28 mouse cellular contexts compared by ENCODE assay signal in the genomic region with DNA sequence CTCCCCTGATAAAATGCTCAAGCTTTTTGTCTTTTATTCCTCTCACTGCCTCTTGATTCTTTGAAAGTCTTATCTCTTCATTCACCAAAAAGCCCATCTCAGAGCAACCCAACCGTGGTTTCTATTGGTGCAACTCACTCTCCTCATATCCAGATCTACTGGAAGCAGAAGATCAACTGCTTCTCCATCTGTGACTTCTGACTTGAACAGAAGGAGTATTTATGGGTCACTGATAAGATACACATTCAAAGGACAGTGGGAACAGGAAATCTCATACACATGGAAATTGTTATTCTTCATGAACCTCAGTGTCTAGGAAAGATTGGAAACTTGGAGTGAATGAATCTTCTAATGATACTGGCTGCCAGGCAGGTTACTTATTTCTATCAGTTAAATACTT.
"Had no signal": no experiment of that assay in that cellular context is flagged by ENCODE, and none has a peak within 500 bp of the region (broad histone marks: within the 10 kb centered on the region; RNA-seq: fewer than 3 reads in every experiment).

No protein-coding gene starts in this region.

- ATAC-seq: hindbrain, postnatal 0 days; intestine, embryonic 16.5 days; liver, postnatal 0 days had no signal

- H3K27ac ChIP-seq: heart, adult 2 months; heart, embryonic 13.5 days; heart, embryonic 15.5 days; hindbrain, embryonic 13.5 days; hindbrain, embryonic 15.5 days; hindbrain, postnatal 0 days; kidney, embryonic 15.5 days; kidney, postnatal 0 days; left cerebral cortex, adult 2 months; limb, embryonic 10.5 days; limb, embryonic 12.5 days; liver, embryonic 13.5 days; liver, embryonic 15.5 days had no signal

- H3K36me3 ChIP-seq: heart, embryonic 13.5 days; heart, embryonic 15.5 days; hindbrain, embryonic 13.5 days; hindbrain, embryonic 15.5 days; kidney, embryonic 15.5 days; limb, embryonic 10.5 days; limb, embryonic 12.5 days; liver, embryonic 13.5 days; liver, embryonic 15.5 days had no signal

- H3K4me1 ChIP-seq: heart, embryonic 13.5 days; heart, embryonic 15.5 days; hindbrain, embryonic 13.5 days; hindbrain, embryonic 15.5 days; kidney, embryonic 15.5 days; limb, embryonic 10.5 days; limb, embryonic 12.5 days; liver, embryonic 13.5 days; liver, embryonic 15.5 days had no signal

- H3K4me3 ChIP-seq: heart, adult 2 months; heart, embryonic 13.5 days; heart, embryonic 15.5 days; hindbrain, embryonic 13.5 days; hindbrain, embryonic 15.5 days; kidney, embryonic 15.5 days; left cerebral cortex, adult 2 months; limb, embryonic 10.5 days; limb, embryonic 12.5 days; liver, embryonic 13.5 days; liver, embryonic 15.5 days had no signal

- H3K9me3 ChIP-seq: heart, embryonic 13.5 days; heart, embryonic 15.5 days; hindbrain, embryonic 13.5 days; hindbrain, embryonic 15.5 days; kidney, embryonic 15.5 days; limb, embryonic 10.5 days; limb, embryonic 12.5 days; liver, embryonic 13.5 days; liver, embryonic 15.5 days had no signal

- H3K9ac ChIP-seq: heart, embryonic 13.5 days; heart, embryonic 15.5 days; hindbrain, embryonic 13.5 days; hindbrain, embryonic 15.5 days; kidney, embryonic 15.5 days; limb, embryonic 12.5 days; liver, embryonic 13.5 days; liver, embryonic 15.5 days; liver, postnatal 0 days had no signal

- H3K4me2 ChIP-seq: heart, embryonic 11.5 days; heart, embryonic 13.5 days; heart, embryonic 15.5 days; hindbrain, embryonic 13.5 days; hindbrain, embryonic 15.5 days; kidney, embryonic 15.5 days; limb, embryonic 12.5 days; liver, embryonic 11.5 days; liver, embryonic 13.5 days; liver, embryonic 15.5 days had no signal

- DNase-seq: gastrocnemius, postnatal 14 days; gastrocnemius, postnatal 36 days; heart, adult 11 months; heart, adult 2 months; heart, postnatal 14 days; heart, postnatal 36 days; kidney, adult 11 months; kidney, adult 2 months; kidney, adult 9 months; kidney, postnatal 14 days; kidney, postnatal 36 days; liver; liver, embryonic 13.5 days; liver, postnatal 0 days had no signal

- H3K27me3 ChIP-seq: heart, embryonic 13.5 days; heart, embryonic 15.5 days; hindbrain, embryonic 13.5 days; hindbrain, embryonic 15.5 days; kidney, embryonic 15.5 days; limb, embryonic 12.5 days; liver, embryonic 13.5 days; liver, embryonic 15.5 days had no signal
